Mouse (Mus musculus) kidney, adult 11 months (tissue): Measurements from ENCODE around the gene Cylc2.

ENCODE experiments used
- DNase-seq: peaks from one replicate; pipeline ENCODE4 v3.0.0; 2022

Cylc2 gene

GRCm38 (mm10) chr4:51216378-51216777 lies at the start of gene Cylc2:
Gene Cylc2, plus strand, starts transcription at chr4:51216678.
- no peak for DNase-seq
